Mouse (Mus musculus) thymus, adult 2 months (tissue): Measurements from ENCODE around the gene Catsperg1. TPM values are rescaled to one million over a fixed set of nuclear protein-coding genes. Genes with fewer than 3 reads are reported as not detected.

ENCODE experiments used
- DNase-seq: peaks from one replicate; pipeline ENCODE4 v3.0.0; 2021
- H3K27ac ChIP-seq: fragments of 200-500 bp; 2 replicates; pipeline ENCODE4 v1.5.1; 2012; ENCODE audit warnings: low read length, control low read depth; ENCODE audit not compliant: control insufficient read depth, insufficient read depth
- H3K27me3 ChIP-seq: fragments of 200-500 bp; 2 replicates; pipeline ENCODE4 v1.6.1; 2012; ENCODE audit warnings: mild to moderate bottlenecking, low read length, moderate library complexity, mixed read lengths; ENCODE audit not compliant: control insufficient read depth, insufficient read depth
- H3K36me3 ChIP-seq: fragments of 200-500 bp; 2 replicates; pipeline ENCODE4 v1.6.1; 2012; ENCODE audit warnings: mild to moderate bottlenecking, low read length, moderate library complexity; ENCODE audit not compliant: control insufficient read depth, insufficient read depth
- H3K4me1 ChIP-seq: fragments of 200-500 bp; replicated peaks from 2 replicates; pipeline ENCODE4 v1.6.1; 2012; ENCODE audit warnings: low read length; ENCODE audit not compliant: control insufficient read depth, insufficient read depth
- H3K4me3 ChIP-seq: fragments of 200-500 bp; 2 replicates; pipeline ENCODE4 v1.5.1; 2012; ENCODE audit warnings: mild to moderate bottlenecking, low read length, control low read depth, moderate library complexity; ENCODE audit not compliant: control insufficient read depth, insufficient read depth
- CTCF ChIP-seq: fragments of 200-500 bp; IDR thresholded peaks from 2 replicates; pipeline ENCODE4 v1.5.1; 2012; ENCODE audit warnings: mild to moderate bottlenecking, control low read depth, low read length, moderate library complexity, borderline replicate concordance; ENCODE audit not compliant: control insufficient read depth, poor library complexity, insufficient read depth; ENCODE audit errors: extremely low read depth
- POLR2A ChIP-seq: fragments of 200-500 bp; IDR thresholded peaks from 2 replicates; pipeline ENCODE4 v1.6.1; 2012; ENCODE audit warnings: mild to moderate bottlenecking, low read length, control low read depth, moderate library complexity; ENCODE audit not compliant: control insufficient read depth, poor library complexity, insufficient read depth; ENCODE audit errors: extremely low read depth
- WGBS: fragments of 180-500 bp; shearing (Covaris S2); methylation state at CpG from one replicate; pipeline ENCODE4 v1.1.7; 2018; 5-methylcytosine and 5-hydroxymethylcytosine counted together
- polyA plus RNA-seq: library from polyadenylated mRNA; depleted of rRNA; stranded (reverse); fragments of >200 nt; gene quantifications from 2 replicates; pipeline ENCODE4 v1.2.3, GENCODE M21; 2012

Gene Catsperg1
- polyA plus RNA-seq, 1 experiment = 2.5 TPM

- Histone ChIP-seq H3K4me1 (peaks cover 10% of the 10 kb centered on the region), H3K4me3 (peak within 1 kb of the TSS; percentile 62), H3K36me3 (no peaks in the 10 kb centered on the region), H3K27ac (no peak within 1 kb of the TSS), H3K27me3 (peaks cover 10% of the 10 kb centered on the region)
- no peak for TF ChIP-seq POLR2A
- TF ChIP-seq CTCF = no peak
- 2% methylated on average over 62 of the region's 62 CpGs for WGBS
- DNase-seq = no peak
Observed at GRCm38 (mm10) chr7:29232247-29233013, 18.6 kb upstream of the Catsperg1 start, which contains the start of gene Kcnk6. Kcnk6 (minus strand) TSS chr7:29232515.

GRCm38 (mm10) chr7:29231517-29231916 lies 17.7 kb upstream of the Catsperg1 start:
- TF ChIP-seq POLR2A = no peak
- no peak for TF ChIP-seq CTCF
- DNase-seq = no peak
- H3K27ac ChIP-seq = no peak overlapping the region
- no peaks in the 10 kb centered on the region for H3K36me3 ChIP-seq
- H3K4me3 ChIP-seq = no peak overlapping the region
- peaks cover 9% of the 10 kb centered on the region for H3K4me1 ChIP-seq
- 80% methylated on average over 3 of the region's 3 CpGs for WGBS
- H3K27me3 ChIP-seq = peaks cover 10% of the 10 kb centered on the region

GRCm38 (mm10) chr7:29230560-29230959 lies 16.7 kb upstream of the Catsperg1 start:
- Histone ChIP-seq H3K27ac (no peak overlapping the region), H3K4me1 (peaks cover 9% of the 10 kb centered on the region), H3K27me3 (peaks cover 10% of the 10 kb centered on the region), H3K36me3 (no peaks in the 10 kb centered on the region), H3K4me3 (no peak overlapping the region)
- DNase-seq = no peak
- 83% methylated on average over 3 of the region's 3 CpGs for WGBS
- TF ChIP-seq POLR2A (no peak), CTCF (no peak)

- H3K4me1 ChIP-seq = peaks cover 18% of the 10 kb centered on the region
- no peak for TF ChIP-seq POLR2A
- no peak for TF ChIP-seq CTCF
- H3K4me3 ChIP-seq = no peak overlapping the region
- H3K27me3 ChIP-seq = peaks cover 10% of the 10 kb centered on the region
- no peak for DNase-seq
- H3K36me3 ChIP-seq = no peaks in the 10 kb centered on the region
- H3K27ac ChIP-seq = no peak overlapping the region
- 64% methylated on average over 4 of the region's 4 CpGs for WGBS
Observed at GRCm38 (mm10) chr7:29228202-29228601, 14.4 kb upstream of the Catsperg1 start.

GRCm38 (mm10) chr7:29225520-29225919 lies 11.7 kb upstream of the Catsperg1 start:
- TF ChIP-seq CTCF (no peak), POLR2A (no peak)
- H3K36me3 ChIP-seq = no peaks in the 10 kb centered on the region

GRCm38 (mm10) chr7:29224756-29225394 lies 11.0 kb upstream of the Catsperg1 start:
- whole genome bisulfite sequencing = 55% methylated on average over 16 of the region's 16 CpGs
- TF ChIP-seq POLR2A (no peak), CTCF (no peak)
- Histone ChIP-seq H3K27ac (no peak overlapping the region), H3K36me3 (no peaks in the 10 kb centered on the region), H3K4me1 (peaks cover 9% of the 10 kb centered on the region), H3K4me3 (no peak overlapping the region), H3K27me3 (no peaks in the 10 kb centered on the region)
- no peak for DNase-seq

More at GRCm38 (mm10) chr7:29225520-29225919, 11.7 kb upstream of the Catsperg1 start:
- H3K27me3 ChIP-seq = no peaks in the 10 kb centered on the region
- H3K27ac ChIP-seq = no peak overlapping the region
- H3K4me1 ChIP-seq = peaks cover 9% of the 10 kb centered on the region
- 94% methylated on average over 13 of the region's 13 CpGs for WGBS
- H3K4me3 ChIP-seq = no peak overlapping the region
- DNase-seq = no peak
